Mouse (Mus musculus) liver, adult 2 months (tissue): ENCODE results near the gene 4932438H23Rik.

ENCODE experiments used
- CTCF ChIP-seq: fragments of 200-500 bp; IDR thresholded peaks from 2 replicates; pipeline ENCODE4 v1.5.1; 2011; ENCODE audit warnings: low read depth, low read length, control low read depth
- POLR2A ChIP-seq: fragments of 200-500 bp; IDR thresholded peaks from 2 replicates; pipeline ENCODE4 v1.6.1; 2011; ENCODE audit warnings: low read length, control low read depth; ENCODE audit not compliant: insufficient read depth; ENCODE audit errors: extremely low read depth

DNA sequence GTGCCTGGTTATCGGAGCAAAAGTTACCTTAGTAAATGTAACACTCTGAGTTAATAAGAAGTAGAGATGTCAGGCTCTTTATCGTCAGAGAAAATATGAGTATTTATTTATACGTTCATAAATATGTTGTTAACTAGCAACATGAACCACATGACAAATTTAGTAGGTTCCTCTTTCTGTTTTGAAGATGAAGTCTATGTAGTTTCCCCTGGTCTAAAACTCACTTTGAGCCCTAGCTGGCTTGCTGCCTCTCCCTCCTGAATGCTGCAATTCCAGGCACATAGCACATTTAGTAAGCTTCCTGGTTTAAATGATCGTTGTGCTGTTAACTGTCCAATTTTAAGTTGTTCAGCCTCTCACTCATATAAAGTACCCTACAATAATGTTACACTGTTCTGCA, 64.2 kb downstream of the 4932438H23Rik start:
- TF ChIP-seq CTCF (no peak), POLR2A (no peak)
